Mouse (Mus musculus): ENCODE data around the gene Rgs6. TPM values are rescaled to one million over a fixed set of nuclear protein-coding genes. Genes with fewer than 3 reads are reported as not detected.
A peak's percentile ranks its signal among the peaks of the same experiment; 100 is the strongest.

Rgs6 gene
- polyA plus RNA-seq, 1 experiment from 2014 or later: 2.6 TPM

GRCm38 (mm10) chr12:82587348-82587895 is 670 bp upstream of the Rgs6 start:
- DNase-seq (ENCODE audit: low spot score): no peak
- no peak for ATAC-seq (ENCODE audit: low read depth)
- Histone ChIP-seq H3K27ac (replicated peaks; ENCODE audit: low read depth, low read length) (no peak overlapping the region), H3K4me1 (ENCODE audit: control insufficient read depth, insufficient read depth, low read length) (peaks cover 8% of the 10 kb centered on the region; the same call in 1 of the 2 replicates), H3K4me3 (ENCODE audit: low read depth, low read length) (no peak overlapping the region), H3K27me3 (replicated peaks; ENCODE audit: control insufficient read depth, insufficient read depth, low read length) (no peaks in the 10 kb centered on the region), H3K36me3 (ENCODE audit: control insufficient read depth, insufficient read depth, low read length) (no peaks in the 10 kb centered on the region), H3K9ac (ENCODE audit: low read depth, low read length) (no peak overlapping the region), H3K4me2 (ENCODE audit: low read depth, low read length) (no peak overlapping the region), H3K9me3 (ENCODE audit: control insufficient read depth, low read length) (no peaks in the 10 kb centered on the region)
- 37% methylated on average over 7 of the region's 7 CpGs for WGBS

GRCm38 (mm10) chr12:82588846-82589630 is 946 bp downstream of the Rgs6 start:
- Histone ChIP-seq H3K4me2 (ENCODE audit: low read depth, low read length) (no peak overlapping the region; the same call in 1 of the 2 replicates), H3K9ac (ENCODE audit: low read depth, low read length) (no peak overlapping the region), H3K27ac (replicated peaks; ENCODE audit: low read depth, low read length) (no peak overlapping the region), H3K4me1 (ENCODE audit: control insufficient read depth, insufficient read depth, low read length) (peaks cover 6% of the 10 kb centered on the region; the same call in 1 of the 2 replicates), H3K27me3 (replicated peaks; ENCODE audit: control insufficient read depth, insufficient read depth, low read length) (no peaks in the 10 kb centered on the region), H3K4me3 (ENCODE audit: low read depth, low read length) (no peak overlapping the region), H3K9me3 (ENCODE audit: control insufficient read depth, low read length) (0 out of 2 replicates have a peak, but pooled peaks cover 8% of the 10 kb centered on the region), H3K36me3 (ENCODE audit: control insufficient read depth, insufficient read depth, low read length) (no peaks in the 10 kb centered on the region)
- 31% methylated on average over 18 of the region's 19 CpGs for WGBS
- ATAC-seq (ENCODE audit: low read depth) (no peak), DNase-seq (ENCODE audit: low spot score) (peak; percentile 27)

- Histone ChIP-seq H3K4me2 (ENCODE audit: low read depth, low read length) (no peak overlapping the region), H3K4me1 (ENCODE audit: control insufficient read depth, insufficient read depth, low read length) (0 out of 2 replicates have a peak, but pooled peaks cover 5% of the 10 kb centered on the region), H3K9ac (ENCODE audit: low read depth, low read length) (no peak overlapping the region), H3K36me3 (ENCODE audit: control insufficient read depth, insufficient read depth, low read length) (no peaks in the 10 kb centered on the region), H3K9me3 (ENCODE audit: control insufficient read depth, low read length) (no peaks in the 10 kb centered on the region), H3K4me3 (ENCODE audit: low read depth, low read length) (no peak overlapping the region), H3K27ac (replicated peaks; ENCODE audit: low read depth, low read length) (no peak overlapping the region), H3K27me3 (replicated peaks; ENCODE audit: control insufficient read depth, insufficient read depth, low read length) (no peaks in the 10 kb centered on the region)
- DNase-seq (ENCODE audit: low spot score) (no peak), ATAC-seq (ENCODE audit: low read depth) (no peak)
- WGBS: 96% methylated on average over 2 of the region's 2 CpGs
These were observed 10.9 kb downstream of the Rgs6 start for GRCm38 (mm10) chr12:82599011-82599410.

- Histone ChIP-seq H3K4me3 (ENCODE audit: low read depth, low read length) (no peak overlapping the region), H3K4me2 (ENCODE audit: low read depth, low read length) (no peak overlapping the region), H3K9ac (ENCODE audit: low read depth, low read length) (no peak overlapping the region), H3K9me3 (ENCODE audit: control insufficient read depth, low read length) (no peaks in the 10 kb centered on the region), H3K27me3 (replicated peaks; ENCODE audit: control insufficient read depth, insufficient read depth, low read length) (no peaks in the 10 kb centered on the region), H3K27ac (replicated peaks; ENCODE audit: low read depth, low read length) (no peak overlapping the region), H3K4me1 (ENCODE audit: control insufficient read depth, insufficient read depth, low read length) (0 out of 2 replicates have a peak, but pooled peaks cover 5% of the 10 kb centered on the region), H3K36me3 (ENCODE audit: control insufficient read depth, insufficient read depth, low read length) (no peaks in the 10 kb centered on the region)
- WGBS: 45% methylated on average over 6 of the region's 6 CpGs
- peak; percentile 45 for DNase-seq (ENCODE audit: low spot score)
- ATAC-seq (ENCODE audit: low read depth): no peak
These were observed 12.3 kb downstream of the Rgs6 start for GRCm38 (mm10) chr12:82600406-82600805.

- Histone ChIP-seq H3K36me3 (ENCODE audit: control insufficient read depth, insufficient read depth, low read length) (no peaks in the 10 kb centered on the region), H3K27ac (replicated peaks; ENCODE audit: low read depth, low read length) (no peak overlapping the region), H3K27me3 (replicated peaks; ENCODE audit: control insufficient read depth, insufficient read depth, low read length) (no peaks in the 10 kb centered on the region), H3K9ac (ENCODE audit: low read depth, low read length) (no peak overlapping the region), H3K4me1 (ENCODE audit: control insufficient read depth, insufficient read depth, low read length) (0 out of 2 replicates have a peak, but pooled peaks cover 5% of the 10 kb centered on the region), H3K4me3 (ENCODE audit: low read depth, low read length) (no peak overlapping the region), H3K4me2 (ENCODE audit: low read depth, low read length) (no peak overlapping the region), H3K9me3 (ENCODE audit: control insufficient read depth, low read length) (no peaks in the 10 kb centered on the region)
- ATAC-seq (ENCODE audit: low read depth) (no peak), DNase-seq (ENCODE audit: low spot score) (no peak)
- 63% methylated on average over 4 of the region's 4 CpGs for WGBS
These were observed 14.7 kb downstream of the Rgs6 start for GRCm38 (mm10) chr12:82602823-82603222.

GRCm38 (mm10) chr12:82603308-82603707 is 15.2 kb downstream of the Rgs6 start:
- Histone ChIP-seq H3K9ac (ENCODE audit: low read depth, low read length) (no peak overlapping the region), H3K4me2 (ENCODE audit: low read depth, low read length) (no peak overlapping the region), H3K27me3 (replicated peaks; ENCODE audit: control insufficient read depth, insufficient read depth, low read length) (no peaks in the 10 kb centered on the region), H3K36me3 (ENCODE audit: control insufficient read depth, insufficient read depth, low read length) (no peaks in the 10 kb centered on the region), H3K27ac (replicated peaks; ENCODE audit: low read depth, low read length) (no peak overlapping the region), H3K4me1 (ENCODE audit: control insufficient read depth, insufficient read depth, low read length) (0 out of 2 replicates have a peak, but pooled peaks cover 5% of the 10 kb centered on the region), H3K4me3 (ENCODE audit: low read depth, low read length) (no peak overlapping the region), H3K9me3 (ENCODE audit: control insufficient read depth, low read length) (no peaks in the 10 kb centered on the region)
- 40% methylated on average over 1 of the region's 1 CpGs for WGBS
- ATAC-seq (ENCODE audit: low read depth) (no peak), DNase-seq (ENCODE audit: low spot score) (no peak)

GRCm38 (mm10) chr12:82603979-82604378 is 15.9 kb downstream of the Rgs6 start:
- Histone ChIP-seq H3K27ac (replicated peaks; ENCODE audit: low read depth, low read length) (no peak overlapping the region), H3K9me3 (ENCODE audit: control insufficient read depth, low read length) (no peaks in the 10 kb centered on the region), H3K27me3 (replicated peaks; ENCODE audit: control insufficient read depth, insufficient read depth, low read length) (no peaks in the 10 kb centered on the region), H3K4me1 (ENCODE audit: control insufficient read depth, insufficient read depth, low read length) (0 out of 2 replicates have a peak, but pooled peaks cover 5% of the 10 kb centered on the region), H3K9ac (ENCODE audit: low read depth, low read length) (no peak overlapping the region), H3K36me3 (ENCODE audit: control insufficient read depth, insufficient read depth, low read length) (no peaks in the 10 kb centered on the region), H3K4me3 (ENCODE audit: low read depth, low read length) (no peak overlapping the region), H3K4me2 (ENCODE audit: low read depth, low read length) (no peak overlapping the region)
- 77% methylated on average over 4 of the region's 4 CpGs for WGBS
- ATAC-seq (ENCODE audit: low read depth) (no peak), DNase-seq (ENCODE audit: low spot score) (no peak)

- WGBS: 66% methylated on average over 13 of the region's 13 CpGs
- H3K9ac ChIP-seq (ENCODE audit: low read depth, low read length): no peak overlapping the region
- peaks cover 21% of the 10 kb centered on the region for H3K27me3 ChIP-seq (replicated peaks; ENCODE audit: control insufficient read depth, insufficient read depth, low read length)
- 0 out of 2 replicates have a peak, but pooled peaks cover 4% of the 10 kb centered on the region for H3K4me1 ChIP-seq (ENCODE audit: control insufficient read depth, insufficient read depth, low read length)
- H3K27ac ChIP-seq (replicated peaks; ENCODE audit: low read depth, low read length): no peak overlapping the region
- no peak overlapping the region for H3K4me2 ChIP-seq (ENCODE audit: low read depth, low read length)
- H3K4me3 ChIP-seq (ENCODE audit: low read depth, low read length): no peak overlapping the region
- ATAC-seq (ENCODE audit: low read depth) (no peak), DNase-seq (ENCODE audit: low spot score) (peak; percentile 68)
- H3K9me3 ChIP-seq (ENCODE audit: control insufficient read depth, low read length): no peaks in the 10 kb centered on the region
- H3K36me3 ChIP-seq (ENCODE audit: control insufficient read depth, insufficient read depth, low read length): no peaks in the 10 kb centered on the region
These were observed 24.9 kb downstream of the Rgs6 start for GRCm38 (mm10) chr12:82612769-82613660.
